Mouse (Mus musculus) embryonic fibroblast, embryonic 13.5 days (primary cell): ENCODE results near the gene Olfr792. TPM values are rescaled to one million over a fixed set of nuclear protein-coding genes. Genes with fewer than 3 reads are reported as not detected.

ENCODE experiments used
- H3K27ac ChIP-seq: 2 replicates; pipeline ENCODE4 v1.5.1; 2012; ENCODE audit warnings: low read length, control low read depth, inconsistent platforms; ENCODE audit not compliant: insufficient read depth
- H3K4me1 ChIP-seq: 2 replicates; pipeline ENCODE4 v1.6.1; 2011; ENCODE audit warnings: low read length; ENCODE audit not compliant: control insufficient read depth, insufficient read depth
- H3K4me3 ChIP-seq: 2 replicates; pipeline ENCODE4 v1.5.1; 2011; ENCODE audit warnings: mild to moderate bottlenecking, control low read depth, low read length; ENCODE audit not compliant: insufficient read depth
- CTCF ChIP-seq: IDR thresholded peaks from 2 replicates; pipeline ENCODE4 v1.5.1; 2011; ENCODE audit warnings: mild to moderate bottlenecking, control low read depth, low read length, moderate library complexity, borderline replicate concordance; ENCODE audit not compliant: insufficient read depth
- POLR2A ChIP-seq: IDR thresholded peaks from 2 replicates; pipeline ENCODE4 v1.6.1; 2011; ENCODE audit warnings: low read depth, mild to moderate bottlenecking, control low read depth, low read length, moderate library complexity
- polyA plus RNA-seq: library from polyadenylated mRNA; stranded (reverse); fragments of >200 nt; gene quantifications from 2 replicates; pipeline ENCODE4 v1.2.4, GENCODE M21; 2011; ENCODE audit warnings: low read depth; ENCODE audit not compliant: missing spikeins, insufficient read length

Olfr792 gene
- not detected in 2 replicates for polyA plus RNA-seq

DNA sequence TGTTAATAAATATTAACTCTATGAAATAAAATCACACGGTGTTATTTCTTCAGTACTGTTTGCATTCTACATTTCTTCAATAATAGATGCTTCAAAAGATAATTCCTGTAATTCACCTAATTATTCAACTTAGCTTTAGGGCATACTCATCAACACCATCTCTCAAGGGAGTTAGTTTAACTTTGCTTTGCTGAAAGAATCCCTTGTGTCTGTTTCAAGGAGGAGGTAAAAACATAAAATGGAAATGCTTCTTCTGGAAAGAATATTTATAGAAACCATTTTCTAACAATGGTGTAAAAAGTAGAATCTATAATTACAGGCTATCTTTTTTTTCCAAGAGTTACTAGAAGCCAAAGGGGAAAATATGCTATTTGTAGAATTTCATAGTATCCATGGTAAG is at the start of gene Olfr792:
Olfr792 (plus strand) TSS at position 301 of the 400 bp plus-strand sequence.
- no peak for TF ChIP-seq POLR2A
- no peak for TF ChIP-seq CTCF
- Histone ChIP-seq H3K4me3 (no peak within 1 kb of the TSS), H3K4me1 (no peaks in the 10 kb centered on the region), H3K27ac (no peak within 1 kb of the TSS)

DNA sequence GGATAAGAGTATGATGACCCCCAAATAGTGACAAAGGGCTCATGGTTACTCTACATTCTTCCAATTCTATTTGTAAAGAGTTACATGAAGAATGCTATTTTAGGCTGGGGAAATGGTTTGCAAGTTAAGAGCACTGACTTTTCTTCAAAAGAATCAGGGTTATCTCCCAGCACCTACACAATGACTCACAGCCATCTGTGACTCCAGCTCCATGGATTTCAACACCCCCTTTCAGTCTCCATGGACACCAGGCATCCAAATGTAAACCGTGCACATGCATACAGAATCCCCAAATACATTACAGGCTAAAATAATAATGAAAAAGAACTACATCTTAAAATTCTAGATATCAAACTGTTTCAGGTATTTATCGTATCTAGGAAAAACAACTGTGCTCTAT is 48.9 kb upstream of the Olfr792 start:
- TF ChIP-seq CTCF (no peak), POLR2A (no peak)
- Histone ChIP-seq H3K4me3 (no peak overlapping the region), H3K4me1 (no peaks in the 10 kb centered on the region), H3K27ac (no peak overlapping the region)

- Histone ChIP-seq H3K4me3 (no peak within 1 kb of the TSS), H3K4me1 (no peaks in the 10 kb centered on the region), H3K27ac (no peak within 1 kb of the TSS)
- TF ChIP-seq CTCF (no peak), POLR2A (no peak)
These were observed 40.8 kb upstream of the Olfr792 start, which contains the start of gene Olfr790 for GRCm38 (mm10) chr10:129498192-129498591. Gene Olfr790 (plus strand): TSS chr10:129498492.

GRCm38 (mm10) chr10:129521492-129521891 is 17.5 kb upstream of the Olfr792 start, which contains the start of gene Olfr791:
Gene Olfr791 (plus strand): TSS chr10:129521792.
- Histone ChIP-seq H3K4me3 (no peak within 1 kb of the TSS), H3K27ac (no peak within 1 kb of the TSS)
- TF ChIP-seq POLR2A (no peak), CTCF (no peak)

GRCm38 (mm10) chr10:129549354-129549753 is 10.4 kb downstream of the Olfr792 start:
- Histone ChIP-seq H3K4me1 (no peaks in the 10 kb centered on the region), H3K27ac (no peak overlapping the region), H3K4me3 (no peak overlapping the region)
- TF ChIP-seq POLR2A (no peak), CTCF (no peak)

More at GRCm38 (mm10) chr10:129521492-129521891, 17.5 kb upstream of the Olfr792 start, which contains the start of gene Olfr791:
- no peaks in the 10 kb centered on the region for H3K4me1 ChIP-seq

- H3K4me3 ChIP-seq, result no peak within 1 kb of the TSS
- TF ChIP-seq CTCF (no peak), POLR2A (no peak)
- no peak within 1 kb of the TSS for H3K27ac ChIP-seq
- H3K4me1 ChIP-seq, result no peaks in the 10 kb centered on the region
These were observed 28.4 kb downstream of the Olfr792 start, which contains the start of gene Olfr794 for GRCm38 (mm10) chr10:129567355-129567754. Gene Olfr794 (plus strand): TSS chr10:129567655.

- no peak overlapping the region for H3K4me3 ChIP-seq
- no peak for TF ChIP-seq POLR2A
- no peak for TF ChIP-seq CTCF
- H3K27ac ChIP-seq, result no peak overlapping the region
- no peaks in the 10 kb centered on the region for H3K4me1 ChIP-seq
These were observed 38.1 kb downstream of the Olfr792 start for GRCm38 (mm10) chr10:129577066-129577465.

Other genes with a start within 250 kb of the Olfr792 start
- gene Olfr780, start 221.0 kb upstream of the Olfr792 start, polyA plus RNA-seq, result not detected in 2 replicates
- not detected in 2 replicates for gene Olfr781, start 210.3 kb upstream of the Olfr792 start, polyA plus RNA-seq
- gene Olfr782, start 190.3 kb upstream of the Olfr792 start, polyA plus RNA-seq, result not detected in 2 replicates
- not detected in 2 replicates for gene Olfr784, start 155.1 kb upstream of the Olfr792 start, polyA plus RNA-seq
- not detected in 2 replicates for gene Olfr785, start 133.7 kb upstream of the Olfr792 start, polyA plus RNA-seq
- gene Olfr786, start 111.9 kb upstream of the Olfr792 start, polyA plus RNA-seq, result not detected in 2 replicates
- gene Olfr787, start 77.3 kb upstream of the Olfr792 start, polyA plus RNA-seq, result not detected in 2 replicates
- gene Olfr788, start 68.2 kb upstream of the Olfr792 start, polyA plus RNA-seq, result not detected in 2 replicates
- not detected in 2 replicates for gene Olfr789, start 54.4 kb upstream of the Olfr792 start, polyA plus RNA-seq
- gene Olfr790, start 40.7 kb upstream of the Olfr792 start, polyA plus RNA-seq, result not detected in 2 replicates
- not detected in 2 replicates for gene Olfr791, start 17.4 kb upstream of the Olfr792 start, polyA plus RNA-seq
- gene Olfr794, start 28.5 kb downstream of the Olfr792 start, polyA plus RNA-seq, result not detected in 2 replicates
- not detected in 2 replicates for gene Olfr796, start 73.4 kb downstream of the Olfr792 start, polyA plus RNA-seq
- gene Olfr798, start 88.8 kb downstream of the Olfr792 start, polyA plus RNA-seq, result not detected in 2 replicates
- not detected in 2 replicates for gene Olfr799, start 98.3 kb downstream of the Olfr792 start, polyA plus RNA-seq
- not detected in 2 replicates for gene Olfr800, start 118.5 kb downstream of the Olfr792 start, polyA plus RNA-seq
- not detected in 2 replicates for gene Olfr801, start 134.7 kb downstream of the Olfr792 start, polyA plus RNA-seq
- gene Olfr802, start 149.0 kb downstream of the Olfr792 start, polyA plus RNA-seq, result not detected in 2 replicates
- gene Olfr803, start 155.1 kb downstream of the Olfr792 start, polyA plus RNA-seq, result not detected in 2 replicates
- not detected in 2 replicates for gene Olfr804, start 164.0 kb downstream of the Olfr792 start, polyA plus RNA-seq
- gene Olfr805, start 190.2 kb downstream of the Olfr792 start, polyA plus RNA-seq, result not detected in 2 replicates
- not detected in 2 replicates for gene Olfr806, start 202.8 kb downstream of the Olfr792 start, polyA plus RNA-seq
- gene Olfr807, start 218.6 kb downstream of the Olfr792 start, polyA plus RNA-seq, result not detected in 2 replicates
- not detected in 2 replicates for gene Olfr808, start 226.3 kb downstream of the Olfr792 start, polyA plus RNA-seq
- gene Olfr809, start 235.5 kb downstream of the Olfr792 start, polyA plus RNA-seq, result not detected in 2 replicates